Mouse (Mus musculus): ENCODE data around the gene Zfp831.

DNA sequence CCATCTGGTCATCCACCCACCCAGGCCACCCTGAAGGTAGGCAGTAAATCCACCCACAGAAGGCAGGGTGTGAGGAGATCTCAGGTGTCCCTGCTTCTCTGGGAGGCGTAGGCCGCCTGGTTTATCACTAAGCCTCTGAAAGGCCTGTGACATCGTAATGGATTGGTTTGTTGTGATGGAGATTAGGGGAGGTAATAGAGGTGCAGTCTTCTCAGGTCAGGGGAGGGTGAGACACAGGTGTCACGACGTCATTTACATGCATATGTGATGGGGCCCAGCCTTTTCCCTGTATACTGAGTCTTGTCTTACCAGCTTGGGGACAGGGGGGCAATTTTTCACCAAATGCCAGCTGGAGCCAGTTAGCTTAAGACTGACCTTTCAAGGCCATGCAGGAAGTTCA, 22.1 kb downstream of the Zfp831 start:
- TF ChIP-seq GATA1 (IDR thresholded peaks at IDR 0.05; ENCODE audit: low read length) = no peak
- no peak for TF ChIP-seq TAL1 (IDR thresholded peaks at IDR 0.05; ENCODE audit: low read length)
